Mouse (Mus musculus) mesoderm, embryonic 11.5 days (tissue): Measurements from ENCODE around the gene Mllt10.

ENCODE experiments used
- DNase-seq: peaks from one replicate; pipeline ENCODE4 v3.0.0-alpha.2; 2012; ENCODE audit warnings: low read depth, low spot score

Gene Mllt10

GRCm38 (mm10) chr2:18055016-18055928 is at the start of gene Mllt10:
Mllt10 (plus strand) TSS chr2:18055237.
- DNase-seq = no peak

- no peak for DNase-seq
Observed at GRCm38 (mm10) chr2:18011226-18011625, 43.8 kb upstream of the Mllt10 start.

GRCm38 (mm10) chr2:18012866-18013265 is 42.2 kb upstream of the Mllt10 start:
- DNase-seq = no peak

GRCm38 (mm10) chr2:18015581-18015980 is 39.5 kb upstream of the Mllt10 start:
- no peak for DNase-seq

- no peak for DNase-seq
Observed at GRCm38 (mm10) chr2:18016639-18017038, 38.4 kb upstream of the Mllt10 start.

- no peak for DNase-seq
Observed at GRCm38 (mm10) chr2:18017321-18017720, 37.7 kb upstream of the Mllt10 start.

GRCm38 (mm10) chr2:18019122-18019521 is 35.9 kb upstream of the Mllt10 start:
- no peak for DNase-seq

- no peak for DNase-seq
Observed at GRCm38 (mm10) chr2:18022886-18023285, 32.2 kb upstream of the Mllt10 start.

- no peak for DNase-seq
Observed at GRCm38 (mm10) chr2:18025116-18025515, 29.9 kb upstream of the Mllt10 start.

GRCm38 (mm10) chr2:18025781-18026115 is 29.3 kb upstream of the Mllt10 start:
- DNase-seq = no peak

- DNase-seq = peak; percentile 76
Observed at GRCm38 (mm10) chr2:18026116-18026947, 28.7 kb upstream of the Mllt10 start.

GRCm38 (mm10) chr2:18027448-18028139 is 27.4 kb upstream of the Mllt10 start:
- peak; percentile 98 for DNase-seq

- DNase-seq = peak; percentile 84
Observed at GRCm38 (mm10) chr2:18028140-18029021, 26.7 kb upstream of the Mllt10 start.

- DNase-seq = no peak
Observed at GRCm38 (mm10) chr2:18029656-18030055, 25.4 kb upstream of the Mllt10 start.

GRCm38 (mm10) chr2:18030581-18030980 is 24.5 kb upstream of the Mllt10 start:
- peak; percentile 45 for DNase-seq

- peak; percentile 48 for DNase-seq
Observed at GRCm38 (mm10) chr2:18031271-18031821, 23.7 kb upstream of the Mllt10 start.

GRCm38 (mm10) chr2:18031831-18032537 is 23.1 kb upstream of the Mllt10 start:
- DNase-seq = peak; percentile 85

- no peak for DNase-seq
Observed at GRCm38 (mm10) chr2:18032538-18032895, 22.5 kb upstream of the Mllt10 start.

GRCm38 (mm10) chr2:18033166-18034108 is 21.6 kb upstream of the Mllt10 start:
- DNase-seq = no peak
